Mouse (Mus musculus) kidney, adult 2 months (tissue): ENCODE results near the gene Plekhh1. TPM values are rescaled to one million over a fixed set of nuclear protein-coding genes. Genes with fewer than 3 reads are reported as not detected.

Experiments
- DNase-seq: peaks from one replicate; pipeline ENCODE4 v3.0.0; 2021
- H3K27ac ChIP-seq: fragments of 200-500 bp; 2 replicates; pipeline ENCODE4 v1.5.1; 2012; ENCODE audit warnings: low read depth, low read length, control low read depth, inconsistent platforms; ENCODE audit not compliant: insufficient read depth
- H3K27me3 ChIP-seq: fragments of 200-500 bp; replicated peaks from 2 replicates; pipeline ENCODE4 v1.6.1; 2012; ENCODE audit warnings: mild to moderate bottlenecking, moderate library complexity, low read length, inconsistent platforms; ENCODE audit not compliant: control insufficient read depth, insufficient read depth
- H3K36me3 ChIP-seq: fragments of 200-500 bp; 2 replicates; pipeline ENCODE4 v1.6.1; 2012; ENCODE audit warnings: mild to moderate bottlenecking, moderate library complexity, low read length, inconsistent platforms; ENCODE audit not compliant: control insufficient read depth, insufficient read depth
- H3K4me1 ChIP-seq: fragments of 200-500 bp; 2 replicates; pipeline ENCODE4 v1.6.1; 2011; ENCODE audit warnings: low read length; ENCODE audit not compliant: control insufficient read depth, insufficient read depth
- H3K4me3 ChIP-seq: fragments of 200-500 bp; 2 replicates; pipeline ENCODE4 v1.5.1; 2011; ENCODE audit warnings: mild to moderate bottlenecking, low read depth, low read length, control low read depth; ENCODE audit not compliant: insufficient read depth
- CTCF ChIP-seq: fragments of 200-500 bp; conservative IDR thresholded peaks from 2 replicates; pipeline ENCODE4 v1.5.1; 2011; ENCODE audit warnings: low read depth, mild to moderate bottlenecking, control low read depth, low read length, moderate library complexity, mixed read lengths; ENCODE audit not compliant: insufficient read depth, insufficient read length
- POLR2A ChIP-seq: fragments of 200-500 bp; IDR thresholded peaks from one replicate; pipeline ENCODE4 v1.6.1; 2011; ENCODE audit warnings: low read depth, low read length, control low read depth
- WGBS: fragments of 180-500 bp; shearing (Covaris S2); methylation state at CpG from one replicate; pipeline ENCODE4 v1.1.7; 2018; 5-methylcytosine and 5-hydroxymethylcytosine counted together
- polyA plus RNA-seq: library from polyadenylated mRNA; depleted of rRNA; stranded (reverse); fragments of >200 nt; gene quantifications from 2 replicates; pipeline ENCODE4 v1.2.3, GENCODE M21; 2012

Gene Plekhh1
- polyA plus RNA-seq, 1 experiment = 9.3 TPM

- Histone ChIP-seq H3K27ac (no peak overlapping the region), H3K27me3 (no peaks in the 10 kb centered on the region), H3K36me3 (no peaks in the 10 kb centered on the region), H3K4me3 (no peak overlapping the region), H3K4me1 (no peaks in the 10 kb centered on the region; the same call in 1 of the 2 replicates)
- no peak for TF ChIP-seq POLR2A
- TF ChIP-seq CTCF = no peak
- 100% methylated on average over 2 of the region's 2 CpGs for WGBS
- DNase-seq = no peak
These were observed 5.4 kb downstream of the Plekhh1 start for GRCm38 (mm10) chr12:79034331-79034730.

- Histone ChIP-seq H3K4me1 (no peaks in the 10 kb centered on the region), H3K4me3 (no peak overlapping the region), H3K36me3 (no peaks in the 10 kb centered on the region), H3K27me3 (no peaks in the 10 kb centered on the region), H3K27ac (no peak overlapping the region)
- no peak for DNase-seq
- 47% methylated on average over 3 of the region's 3 CpGs for WGBS
- TF ChIP-seq CTCF (no peak), POLR2A (no peak)
These were observed 6.4 kb downstream of the Plekhh1 start for GRCm38 (mm10) chr12:79035349-79035748.

- 89% methylated on average over 8 of the region's 8 CpGs for WGBS
- no peak for DNase-seq
- Histone ChIP-seq H3K4me1 (no peaks in the 10 kb centered on the region), H3K4me3 (no peak overlapping the region), H3K27ac (no peak overlapping the region), H3K27me3 (no peaks in the 10 kb centered on the region), H3K36me3 (no peaks in the 10 kb centered on the region; the same call in 1 of the 2 replicates)
- TF ChIP-seq POLR2A (no peak), CTCF (no peak)
These were observed 10.7 kb downstream of the Plekhh1 start for GRCm38 (mm10) chr12:79039708-79040107.

GRCm38 (mm10) chr12:79040201-79040827, 11.4 kb downstream of the Plekhh1 start:
- 86% methylated on average over 11 of the region's 11 CpGs for WGBS
- Histone ChIP-seq H3K4me3 (no peak overlapping the region), H3K4me1 (no peaks in the 10 kb centered on the region), H3K27ac (no peak overlapping the region), H3K36me3 (no peaks in the 10 kb centered on the region; the same call in 1 of the 2 replicates), H3K27me3 (no peaks in the 10 kb centered on the region)
- TF ChIP-seq POLR2A = no peak
- TF ChIP-seq CTCF = no peak
- DNase-seq = no peak

- Histone ChIP-seq H3K4me3 (no peak overlapping the region), H3K27me3 (no peaks in the 10 kb centered on the region), H3K4me1 (no peaks in the 10 kb centered on the region), H3K36me3 (no peaks in the 10 kb centered on the region; the same call in 1 of the 2 replicates), H3K27ac (no peak overlapping the region)
- TF ChIP-seq CTCF (no peak), POLR2A (no peak)
- no peak for DNase-seq
These were observed 12.5 kb downstream of the Plekhh1 start for GRCm38 (mm10) chr12:79041436-79041835.

GRCm38 (mm10) chr12:79044668-79045067, 15.7 kb downstream of the Plekhh1 start:
- 68% methylated on average over 8 of the region's 8 CpGs for WGBS
- Histone ChIP-seq H3K4me1 (no peaks in the 10 kb centered on the region), H3K36me3 (no peaks in the 10 kb centered on the region; the same call in 1 of the 2 replicates), H3K4me3 (no peak overlapping the region), H3K27me3 (no peaks in the 10 kb centered on the region), H3K27ac (no peak overlapping the region)
- DNase-seq = no peak
- no peak for TF ChIP-seq CTCF
- TF ChIP-seq POLR2A = no peak

- DNase-seq = no peak
- 61% methylated on average over 6 of the region's 6 CpGs for WGBS
- Histone ChIP-seq H3K4me1 (no peaks in the 10 kb centered on the region), H3K4me3 (no peak overlapping the region), H3K27ac (no peak overlapping the region), H3K27me3 (no peaks in the 10 kb centered on the region), H3K36me3 (no peaks in the 10 kb centered on the region; the same call in 1 of the 2 replicates)
- TF ChIP-seq POLR2A (no peak), CTCF (no peak)
These were observed 17.2 kb downstream of the Plekhh1 start for GRCm38 (mm10) chr12:79046171-79046570.

- Histone ChIP-seq H3K36me3 (no peaks in the 10 kb centered on the region; the same call in 1 of the 2 replicates), H3K4me1 (no peaks in the 10 kb centered on the region), H3K27ac (no peak overlapping the region), H3K4me3 (no peak overlapping the region), H3K27me3 (no peaks in the 10 kb centered on the region)
- WGBS = 88% methylated on average over 7 of the region's 7 CpGs
- DNase-seq = no peak
- TF ChIP-seq CTCF = no peak
- no peak for TF ChIP-seq POLR2A
These were observed 18.2 kb downstream of the Plekhh1 start for GRCm38 (mm10) chr12:79047203-79047602.
